Mouse (Mus musculus): Measurements from ENCODE around the gene Abtb2. TPM values are rescaled to one million over a fixed set of nuclear protein-coding genes. Genes with fewer than 3 reads are reported as not detected.

The Abtb2 gene
- polyA plus RNA-seq, 1 experiment from 2014 or later: 16.5 TPM

DNA sequence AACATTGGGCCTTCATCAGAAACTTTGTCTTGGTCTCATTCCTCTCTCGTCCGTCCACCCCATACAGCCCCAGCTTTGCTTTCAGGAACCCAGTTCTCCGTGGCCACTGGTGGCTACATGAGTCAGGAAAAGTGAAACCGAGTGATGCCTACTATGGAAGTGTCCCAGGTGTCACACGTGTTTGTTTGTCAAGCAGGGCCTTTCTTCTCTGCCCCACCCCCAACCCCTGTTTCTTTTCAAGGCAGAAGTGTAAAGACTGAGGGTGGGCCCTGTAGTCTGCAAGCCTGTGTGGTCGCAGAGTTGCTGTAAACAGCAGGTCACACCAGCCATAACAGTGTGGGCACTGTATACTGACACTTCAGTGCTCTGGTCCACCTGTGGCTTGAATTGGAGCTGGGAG lies 98.2 kb downstream of the Abtb2 start:
- ATAC-seq (ENCODE audit: insufficient number of reproducible peaks, low FRiP score, low TSS enrichment, low read depth): no peak
- no peak overlapping the region for H3K4me3 ChIP-seq (replicated peaks)
- WGBS: 79% methylated on average over 6 of the region's 6 CpGs

DNA sequence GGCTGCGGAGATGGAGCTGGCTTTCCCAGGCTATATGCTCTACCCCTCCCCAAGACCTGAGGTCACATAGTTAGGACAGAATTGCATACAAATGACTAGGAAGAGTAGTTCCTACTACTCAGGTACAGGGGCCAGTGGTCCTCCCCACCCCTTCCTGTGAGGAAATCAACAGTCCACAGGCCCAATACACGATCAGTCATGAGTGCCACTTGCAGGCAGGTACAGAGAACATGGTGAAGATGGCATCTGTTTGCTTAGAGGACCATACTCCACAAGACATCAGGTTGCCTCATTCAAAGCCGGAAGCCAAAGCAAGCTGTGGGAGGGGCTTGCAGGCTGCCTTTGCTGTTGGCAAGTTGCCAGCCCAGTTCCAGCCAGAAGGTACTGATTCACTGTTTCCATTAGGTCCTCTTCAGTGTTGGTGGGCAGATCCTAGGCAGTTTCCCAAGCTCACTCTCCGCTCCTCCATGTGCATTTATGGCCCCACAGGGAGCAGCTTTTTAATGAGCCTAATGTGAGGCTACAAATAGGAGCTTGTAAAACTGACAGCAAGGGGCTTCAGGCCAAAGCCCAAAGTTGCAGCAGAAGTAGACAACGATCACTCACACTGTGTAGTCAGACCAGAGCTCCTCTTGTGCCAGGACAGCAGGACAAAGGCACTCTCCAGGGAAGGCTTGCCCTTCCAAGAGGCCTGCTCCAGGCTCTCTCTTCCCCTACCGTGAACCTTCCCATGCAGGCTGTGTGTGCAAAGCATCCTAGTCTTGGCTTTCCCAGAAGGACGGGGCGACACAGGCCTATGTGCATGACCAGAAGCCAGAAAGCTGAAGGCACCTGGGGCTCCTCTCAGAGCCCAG lies 102.1 kb downstream of the Abtb2 start:
- Histone ChIP-seq H3K27ac (replicated peaks) (peak overlapping the region; percentile 53; the same call in 1 of the 2 replicates), H3K4me2 (replicated peaks) (no peak overlapping the region), H3K36me3 (no peaks in the 10 kb centered on the region), H3K4me3 (replicated peaks) (no peak overlapping the region), H3K4me1 (peaks cover 34% of the 10 kb centered on the region), H3K9ac (no peak overlapping the region), H3K27me3 (no peaks in the 10 kb centered on the region), H3K9me3 (replicated peaks) (no peaks in the 10 kb centered on the region)
- WGBS: 52% methylated on average over 8 of the region's 8 CpGs
- ATAC-seq (ENCODE audit: insufficient number of reproducible peaks, low FRiP score, low TSS enrichment, low read depth): peak; percentile 25; the same call in 1 of the 2 replicates

More for the DNA sequence above, 98.2 kb downstream of the Abtb2 start:
- H3K36me3 ChIP-seq: no peaks in the 10 kb centered on the region
- H3K27me3 ChIP-seq: no peaks in the 10 kb centered on the region
- H3K4me2 ChIP-seq (replicated peaks): no peak overlapping the region
- H3K27ac ChIP-seq (replicated peaks): no peak overlapping the region
- H3K9ac ChIP-seq: no peak overlapping the region
- H3K4me1 ChIP-seq: peaks cover 25% of the 10 kb centered on the region
- no peaks in the 10 kb centered on the region for H3K9me3 ChIP-seq (replicated peaks)

DNA sequence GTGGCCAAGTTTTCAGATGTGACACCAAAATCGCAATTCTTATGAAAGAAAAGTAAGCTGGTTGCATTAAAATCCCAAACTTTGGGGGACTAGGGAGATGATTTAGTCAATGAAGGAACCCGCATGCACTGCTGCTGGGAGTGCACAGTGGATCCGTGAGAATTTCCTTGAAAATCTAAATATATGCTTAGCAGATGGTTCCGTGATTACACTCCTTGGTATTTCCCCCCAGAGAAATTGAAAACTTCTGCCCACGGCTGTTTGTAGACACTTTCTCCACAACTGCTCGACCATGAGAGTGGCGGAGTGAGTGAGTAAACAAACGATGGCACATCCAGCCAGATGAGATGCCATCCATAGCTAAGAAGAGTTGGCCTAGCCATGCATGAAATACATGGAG lies 102.8 kb downstream of the Abtb2 start:
- no peak overlapping the region for H3K4me3 ChIP-seq (replicated peaks)
- no peaks in the 10 kb centered on the region for H3K9me3 ChIP-seq (replicated peaks)
- H3K4me2 ChIP-seq (replicated peaks): no peak overlapping the region
- no peaks in the 10 kb centered on the region for H3K36me3 ChIP-seq
- H3K9ac ChIP-seq: no peak overlapping the region
- H3K27me3 ChIP-seq: no peaks in the 10 kb centered on the region
- WGBS: 38% methylated on average over 8 of the region's 8 CpGs
- ATAC-seq (ENCODE audit: insufficient number of reproducible peaks, low FRiP score, low TSS enrichment, low read depth): no peak
- peaks cover 34% of the 10 kb centered on the region for H3K4me1 ChIP-seq
- H3K27ac ChIP-seq (replicated peaks): 0 out of 2 replicates have a peak overlapping the region, but pooled peaks have one; percentile 53

DNA sequence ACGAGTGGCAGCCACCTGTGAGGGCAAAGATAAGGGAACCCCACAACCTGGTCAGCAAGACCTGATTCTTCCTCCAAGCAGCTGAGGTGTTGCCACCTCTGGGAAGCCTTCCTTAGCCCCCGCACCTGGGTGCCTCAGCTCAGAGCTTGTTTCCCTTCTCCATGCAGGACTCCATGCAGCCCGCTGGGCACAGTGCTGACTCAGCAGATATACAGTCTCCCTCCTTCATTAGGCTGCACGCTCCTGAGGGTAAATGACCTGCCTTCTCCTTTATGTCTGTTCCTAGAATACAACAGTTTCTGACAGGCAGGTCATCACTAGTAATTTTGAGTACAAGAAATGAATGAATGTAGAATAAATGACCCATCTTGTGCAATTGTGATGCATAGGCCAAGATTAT lies 103.5 kb downstream of the Abtb2 start:
- Histone ChIP-seq H3K9ac (no peak overlapping the region), H3K36me3 (no peaks in the 10 kb centered on the region), H3K4me2 (replicated peaks) (no peak overlapping the region), H3K27me3 (no peaks in the 10 kb centered on the region), H3K4me1 (peaks cover 34% of the 10 kb centered on the region), H3K27ac (replicated peaks) (no peak overlapping the region), H3K4me3 (replicated peaks) (no peak overlapping the region), H3K9me3 (replicated peaks) (no peaks in the 10 kb centered on the region)
- no peak for ATAC-seq (ENCODE audit: insufficient number of reproducible peaks, low FRiP score, low TSS enrichment, low read depth)
- WGBS: 90% methylated on average over 4 of the region's 4 CpGs

DNA sequence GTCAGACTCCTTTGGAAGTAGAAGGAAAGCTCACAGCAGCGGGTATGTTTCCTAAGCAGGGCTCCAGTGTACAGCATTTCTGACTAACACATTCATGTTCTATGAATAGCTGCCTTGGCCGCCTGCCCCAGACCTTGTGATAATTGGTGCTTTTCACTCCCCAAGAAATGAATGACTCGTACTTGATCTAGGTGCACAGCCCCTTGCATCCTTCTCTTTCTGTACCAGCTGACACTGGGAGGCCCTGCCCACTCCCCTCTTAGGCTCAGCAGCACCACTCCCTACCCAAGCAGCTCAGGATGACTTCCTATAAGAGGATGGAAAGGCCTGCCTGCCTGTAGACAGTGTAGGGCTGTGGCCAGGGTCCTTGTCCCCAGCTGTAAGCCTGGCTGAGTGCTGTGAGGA lies 104.2 kb downstream of the Abtb2 start:
- peaks cover 34% of the 10 kb centered on the region for H3K4me1 ChIP-seq
- no peaks in the 10 kb centered on the region for H3K9me3 ChIP-seq (replicated peaks)
- H3K9ac ChIP-seq: no peak overlapping the region
- H3K27me3 ChIP-seq: no peaks in the 10 kb centered on the region
- H3K4me2 ChIP-seq (replicated peaks): no peak overlapping the region
- WGBS: 46% methylated on average over 3 of the region's 3 CpGs
- peak; percentile 76 for ATAC-seq (ENCODE audit: insufficient number of reproducible peaks, low FRiP score, low TSS enrichment, low read depth)
- H3K4me3 ChIP-seq (replicated peaks): no peak overlapping the region
- H3K36me3 ChIP-seq: no peaks in the 10 kb centered on the region
- 0 out of 2 replicates have a peak overlapping the region, but pooled peaks have one; percentile 5 for H3K27ac ChIP-seq (replicated peaks)

DNA sequence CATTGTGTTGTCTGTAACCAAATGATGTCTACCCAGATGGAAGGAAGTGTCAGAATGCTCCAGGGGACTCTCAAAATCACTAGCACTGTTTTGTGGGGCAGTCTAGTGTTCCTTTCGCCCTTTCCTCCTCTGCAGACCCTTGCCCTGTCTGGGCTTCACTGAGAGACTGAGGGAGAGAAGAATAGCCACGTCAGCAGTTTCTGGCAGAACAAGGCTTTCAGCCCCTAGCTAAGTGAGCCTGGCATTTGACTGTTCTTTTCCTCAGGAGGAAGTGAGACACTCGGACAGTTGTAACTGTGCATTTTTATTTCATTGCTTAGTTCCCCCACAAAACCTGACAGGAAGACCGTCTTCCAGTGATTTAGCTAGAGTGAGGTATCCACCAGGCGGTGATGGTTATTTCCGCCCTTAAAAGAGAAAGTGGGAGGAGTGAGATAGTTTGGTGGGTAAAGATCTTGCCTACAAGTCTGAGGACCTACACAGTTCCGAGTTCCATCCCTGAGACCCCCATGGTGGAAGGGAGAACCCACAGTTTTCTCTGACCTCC lies 106.5 kb downstream of the Abtb2 start:
- Histone ChIP-seq H3K27ac (replicated peaks) (no peak overlapping the region), H3K9ac (no peak overlapping the region), H3K4me1 (peaks cover 44% of the 10 kb centered on the region), H3K4me2 (replicated peaks) (no peak overlapping the region), H3K27me3 (no peaks in the 10 kb centered on the region), H3K36me3 (no peaks in the 10 kb centered on the region), H3K9me3 (replicated peaks) (no peaks in the 10 kb centered on the region), H3K4me3 (replicated peaks) (no peak overlapping the region)
- no peak for ATAC-seq (ENCODE audit: insufficient number of reproducible peaks, low FRiP score, low TSS enrichment, low read depth)
- WGBS: 78% methylated on average over 7 of the region's 7 CpGs

DNA sequence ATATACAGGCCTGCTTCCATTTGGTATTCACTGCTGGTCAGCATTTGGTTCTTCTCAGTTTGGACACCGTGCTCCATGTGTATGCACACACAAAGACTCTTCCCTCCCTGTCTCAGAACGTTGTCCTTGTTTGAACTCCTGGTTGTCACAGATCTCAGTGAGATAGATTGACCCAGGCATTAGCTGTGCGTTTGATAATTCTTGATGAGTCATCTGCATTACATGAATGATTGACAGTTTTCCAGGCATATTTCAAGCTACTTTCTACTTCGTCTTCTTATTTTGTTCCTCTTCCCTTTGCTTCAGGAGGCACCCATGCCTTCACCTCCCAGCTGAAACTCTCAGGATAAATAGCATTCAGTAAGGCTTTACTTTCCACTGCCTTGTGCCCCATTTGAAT lies 107.5 kb downstream of the Abtb2 start:
- Histone ChIP-seq H3K27me3 (no peaks in the 10 kb centered on the region), H3K4me3 (replicated peaks) (no peak overlapping the region), H3K27ac (replicated peaks) (no peak overlapping the region), H3K9ac (no peak overlapping the region), H3K9me3 (replicated peaks) (no peaks in the 10 kb centered on the region), H3K4me1 (peaks cover 42% of the 10 kb centered on the region), H3K4me2 (replicated peaks) (no peak overlapping the region), H3K36me3 (no peaks in the 10 kb centered on the region)
- WGBS: 67% methylated on average over 4 of the region's 4 CpGs
- no peak for ATAC-seq (ENCODE audit: insufficient number of reproducible peaks, low FRiP score, low TSS enrichment, low read depth)

DNA sequence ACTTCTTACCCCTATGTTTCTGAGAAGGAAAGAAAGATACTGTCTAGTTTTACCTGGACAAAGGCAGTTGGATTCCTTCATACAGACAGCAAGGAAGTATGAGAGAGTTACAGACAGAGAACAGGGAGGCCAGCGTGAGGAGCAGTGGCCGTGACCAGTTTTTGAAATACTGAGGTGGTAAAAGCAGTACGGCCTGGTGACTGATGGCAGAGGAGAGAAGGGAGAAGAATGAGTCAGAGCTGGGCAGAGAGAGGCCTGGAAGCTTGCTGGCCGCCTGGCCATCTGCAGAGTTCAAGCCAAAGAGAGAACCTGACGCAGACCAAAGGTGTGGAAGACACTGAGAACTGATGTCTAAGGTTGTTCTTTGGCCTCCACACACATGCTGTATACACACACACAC lies 109.3 kb downstream of the Abtb2 start:
- H3K4me3 ChIP-seq (replicated peaks): no peak overlapping the region
- H3K9ac ChIP-seq: no peak overlapping the region
- H3K27ac ChIP-seq (replicated peaks): no peak overlapping the region
- ATAC-seq (ENCODE audit: insufficient number of reproducible peaks, low FRiP score, low TSS enrichment, low read depth): no peak
- H3K27me3 ChIP-seq: no peaks in the 10 kb centered on the region
- no peaks in the 10 kb centered on the region for H3K36me3 ChIP-seq
- H3K9me3 ChIP-seq (replicated peaks): no peaks in the 10 kb centered on the region
- 89% methylated on average over 5 of the region's 5 CpGs for WGBS
- H3K4me1 ChIP-seq: peaks cover 24% of the 10 kb centered on the region
- no peak overlapping the region for H3K4me2 ChIP-seq (replicated peaks)

DNA sequence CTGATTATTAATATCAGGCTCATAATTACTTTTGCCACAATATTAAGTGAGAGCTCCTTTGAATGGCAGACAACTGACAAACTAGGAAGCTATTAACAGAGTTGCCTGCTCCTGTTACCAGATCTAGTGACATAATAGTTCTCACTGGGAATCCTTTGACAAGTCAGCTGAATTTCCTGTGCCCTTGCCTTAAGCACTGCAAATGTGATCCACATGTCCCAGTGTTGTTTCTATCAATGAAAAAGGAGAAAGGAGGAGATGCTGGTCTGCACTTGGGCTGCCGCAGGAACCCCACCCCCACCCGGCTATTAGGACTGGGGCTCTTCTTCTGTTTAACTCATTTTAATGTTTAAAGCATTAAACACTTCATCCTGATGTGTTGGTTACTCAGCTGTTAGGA lies 110.7 kb downstream of the Abtb2 start:
- no peak for ATAC-seq (ENCODE audit: insufficient number of reproducible peaks, low FRiP score, low TSS enrichment, low read depth)
- WGBS: 34% methylated on average over 2 of the region's 2 CpGs
- H3K4me1 ChIP-seq: peaks cover 22% of the 10 kb centered on the region
- H3K9ac ChIP-seq: no peak overlapping the region
- H3K4me3 ChIP-seq (replicated peaks): no peak overlapping the region
- no peak overlapping the region for H3K4me2 ChIP-seq (replicated peaks)
- H3K9me3 ChIP-seq (replicated peaks): no peaks in the 10 kb centered on the region
- no peak overlapping the region for H3K27ac ChIP-seq (replicated peaks)
- H3K36me3 ChIP-seq: no peaks in the 10 kb centered on the region
- no peaks in the 10 kb centered on the region for H3K27me3 ChIP-seq

DNA sequence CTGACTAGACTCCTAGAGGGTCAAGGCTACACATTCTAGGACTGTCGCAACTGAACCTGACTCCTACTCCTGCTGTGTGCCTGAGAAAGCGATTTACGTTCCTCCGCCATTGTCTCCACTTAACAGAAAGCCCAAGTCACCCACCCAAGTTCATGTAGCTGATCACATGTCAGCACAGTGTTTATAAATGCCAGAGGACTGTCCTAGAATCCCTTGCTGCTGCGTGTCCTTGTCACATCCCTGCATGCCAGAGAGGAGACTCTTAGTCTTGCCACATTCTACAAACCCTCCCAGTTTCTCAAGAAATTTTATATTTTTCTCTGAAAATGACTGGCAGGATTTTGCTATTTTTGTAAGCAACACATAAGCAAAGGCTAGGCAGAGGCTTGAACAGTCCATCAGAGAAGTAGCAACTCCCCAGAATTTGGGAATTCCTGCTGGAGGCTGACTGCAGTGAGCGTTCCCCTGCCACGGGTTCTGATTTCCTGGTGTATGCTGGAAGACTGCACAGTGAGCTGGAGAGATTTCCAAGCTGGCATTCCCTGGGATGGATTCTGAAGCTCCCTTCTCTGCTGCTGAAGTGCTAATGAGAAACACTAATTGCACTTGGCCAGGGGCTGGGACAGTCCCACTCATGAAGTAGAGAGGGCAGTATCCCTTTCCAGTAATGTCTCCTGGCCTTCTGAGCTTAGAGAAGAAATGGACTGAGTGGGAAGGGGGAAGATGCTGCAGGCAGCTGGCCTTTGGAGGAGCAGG lies 111.7 kb downstream of the Abtb2 start:
- Histone ChIP-seq H3K4me1 (peaks cover 21% of the 10 kb centered on the region), H3K9me3 (replicated peaks) (no peaks in the 10 kb centered on the region), H3K27me3 (no peaks in the 10 kb centered on the region), H3K9ac (no peak overlapping the region), H3K4me2 (replicated peaks) (no peak overlapping the region), H3K36me3 (no peaks in the 10 kb centered on the region), H3K4me3 (replicated peaks) (no peak overlapping the region), H3K27ac (replicated peaks) (no peak overlapping the region)
- WGBS: 67% methylated on average over 7 of the region's 7 CpGs
- ATAC-seq (ENCODE audit: insufficient number of reproducible peaks, low FRiP score, low TSS enrichment, low read depth): no peak

DNA sequence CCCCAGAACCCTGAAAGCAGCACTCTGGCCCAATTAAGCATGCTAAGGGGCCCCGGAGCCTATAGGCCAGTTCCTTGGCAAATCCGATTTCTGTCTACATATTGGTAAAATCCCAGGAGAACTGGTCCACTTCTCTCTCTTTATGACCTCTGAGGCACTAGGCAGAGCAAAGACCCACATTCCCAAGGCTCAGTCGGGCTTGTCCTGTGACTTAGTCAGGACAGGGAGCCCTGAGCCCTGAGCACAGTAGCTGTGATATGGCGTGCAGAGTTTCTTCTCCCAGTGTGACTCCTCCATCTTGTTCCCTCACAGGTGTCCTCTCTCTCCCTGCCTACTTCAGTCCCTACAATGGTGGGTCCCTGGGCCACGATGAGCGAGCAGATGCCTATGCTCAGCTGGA lies 112.3 kb downstream of the Abtb2 start:
- H3K4me2 ChIP-seq (replicated peaks): no peak overlapping the region
- H3K9me3 ChIP-seq (replicated peaks): no peaks in the 10 kb centered on the region
- no peak overlapping the region for H3K4me3 ChIP-seq (replicated peaks)
- H3K27me3 ChIP-seq: no peaks in the 10 kb centered on the region
- H3K4me1 ChIP-seq: peaks cover 26% of the 10 kb centered on the region
- no peaks in the 10 kb centered on the region for H3K36me3 ChIP-seq
- H3K27ac ChIP-seq (replicated peaks): no peak overlapping the region
- no peak overlapping the region for H3K9ac ChIP-seq
- WGBS: 87% methylated on average over 6 of the region's 6 CpGs
- ATAC-seq (ENCODE audit: insufficient number of reproducible peaks, low FRiP score, low TSS enrichment, low read depth): no peak
